Mouse (Mus musculus) thymus, postnatal 25 days (tissue): ENCODE measurements around the gene A830031A19Rik.

ENCODE experiments used
- DNase-seq: peaks from one replicate; pipeline ENCODE4 v3.0.0; 2022

The A830031A19Rik gene

GRCm38 (mm10) chr11:24005445-24006156, 69.3 kb downstream of the A830031A19Rik start:
- no peak for DNase-seq

GRCm38 (mm10) chr11:24000675-24001074, 74.2 kb downstream of the A830031A19Rik start:
- DNase-seq: no peak
